Comparison of ENCODE assay signal across 12 mouse cellular contexts in the genomic region with DNA sequence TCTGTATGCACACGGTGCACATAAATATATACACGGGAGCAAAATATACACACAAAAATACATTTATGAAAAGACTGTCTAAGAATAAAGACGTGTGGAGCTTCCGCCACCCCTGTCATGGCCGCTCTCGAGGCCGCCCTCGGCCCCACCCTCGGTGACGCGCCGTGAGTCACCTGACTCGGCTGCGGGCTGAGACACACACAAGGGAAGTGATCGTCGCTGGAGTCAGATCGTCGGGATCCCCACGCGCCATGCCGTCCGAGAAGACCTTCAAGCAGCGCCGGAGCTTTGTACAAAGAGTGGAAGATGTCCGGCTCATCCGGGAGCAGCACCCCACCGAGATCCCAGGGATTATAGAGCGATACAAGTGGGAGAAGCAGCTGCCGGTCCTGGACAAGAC. TPM values are rescaled to one million over a fixed set of nuclear protein-coding genes. Genes with fewer than 3 reads are reported as not detected.
DNase-seq lines count a peak whose midpoint lies in the region; ATAC-seq and TF ChIP-seq lines count a peak whose summit lies in the region.
"Had no signal": no experiment of that assay in that cellular context is flagged by ENCODE, and none has a peak within 500 bp of the region (broad histone marks: within the 10 kb centered on the region; RNA-seq: fewer than 3 reads in every experiment).

No protein-coding gene starts in this region.

- H3K4me3 ChIP-seq in heart, embryonic 12.5 days = peak overlapping the region; percentile 40
- no peak overlapping the region for H3K4me3 ChIP-seq in hindbrain, embryonic 14.5 days (replicated peaks; ENCODE audit: low read length)
- no peak overlapping the region for H3K4me3 ChIP-seq in lung, postnatal 0 days (ENCODE audit: low read depth, low read length)
- H3K4me3 ChIP-seq in forebrain, embryonic 11.5 days (ENCODE audit: low read depth, low read length) = no peak overlapping the region

- peaks cover 5% of the 10 kb centered on the region; the same call in 1 of the 2 replicates for H3K9me3 ChIP-seq in heart, embryonic 12.5 days (replicated peaks)
- no peaks in the 10 kb centered on the region for H3K9me3 ChIP-seq in hindbrain, embryonic 14.5 days (ENCODE audit: control insufficient read depth, low read length)
- no peaks in the 10 kb centered on the region for H3K9me3 ChIP-seq in lung, postnatal 0 days (ENCODE audit: low read length)
- no peaks in the 10 kb centered on the region for H3K9me3 ChIP-seq in forebrain, embryonic 11.5 days (ENCODE audit: control insufficient read depth, low read length)
- H3K9me3 ChIP-seq: G1E had no signal

- ATAC-seq in heart, embryonic 12.5 days (ENCODE audit: insufficient number of reproducible peaks, low FRiP score) = peak; percentile 78; the same call in 1 of the 2 replicates
- ATAC-seq in hindbrain, embryonic 14.5 days (ENCODE audit: low FRiP score) = no peak
- peak; percentile 47; the same call in 1 of the 2 replicates for ATAC-seq in lung, postnatal 0 days
- ATAC-seq in cerebellum, adult (ENCODE audit: insufficient number of reproducible peaks, low FRiP score, low TSS enrichment) = no peak
- ATAC-seq in forebrain, embryonic 11.5 days (replicated peaks; ENCODE audit: low FRiP score) = no peak

- no peak overlapping the region for H3K9ac ChIP-seq in heart, embryonic 12.5 days
- no peak overlapping the region for H3K9ac ChIP-seq in hindbrain, embryonic 14.5 days
- H3K9ac ChIP-seq in lung, postnatal 0 days (replicated peaks; ENCODE audit: low read depth) = no peak overlapping the region
- no peak overlapping the region for H3K9ac ChIP-seq in forebrain, embryonic 11.5 days (ENCODE audit: low read length)

- TF ChIP-seq EP300 in lung, postnatal 0 days (IDR thresholded peaks at IDR 0.05) = no peak

- no peak for TF ChIP-seq CTCF in lung, postnatal 0 days (IDR thresholded peaks at IDR 0.05)

- H3K27me3 ChIP-seq in heart, embryonic 12.5 days (replicated peaks) = no peaks in the 10 kb centered on the region
- H3K27me3 ChIP-seq in hindbrain, embryonic 14.5 days (ENCODE audit: control insufficient read depth, insufficient read depth, low read length) = no peaks in the 10 kb centered on the region
- no peaks in the 10 kb centered on the region for H3K27me3 ChIP-seq in lung, postnatal 0 days (replicated peaks; ENCODE audit: insufficient read depth, low read length)
- no peaks in the 10 kb centered on the region for H3K27me3 ChIP-seq in forebrain, embryonic 11.5 days (ENCODE audit: control insufficient read depth, insufficient read depth, low read length)

- DNase-seq in heart, postnatal 25 days (ENCODE audit: low spot score) = no peak
- peak; percentile 86 for DNase-seq in ZHBTc4 (ENCODE audit: low read depth, low spot score)
- DNase-seq in hindbrain, embryonic 14.5 days (ENCODE audit: low spot score) = no peak
- DNase-seq in lung, postnatal 0 days (ENCODE audit: low spot score) = no peak
- DNase-seq in spleen, postnatal 10 days (ENCODE audit: low spot score in 2 of 2) = no peak
- DNase-seq in forebrain, embryonic 11.5 days (ENCODE audit: low spot score) = no peak
- DNase-seq: cerebellum, adult 11-12 months; gastrocnemius, postnatal 10 days; spleen, adult 18-20 months had no signal

- H3K4me1 ChIP-seq in heart, embryonic 12.5 days (replicated peaks) = no peaks in the 10 kb centered on the region
- H3K4me1 ChIP-seq in hindbrain, embryonic 14.5 days (replicated peaks; ENCODE audit: control insufficient read depth, insufficient read depth, low read length) = no peaks in the 10 kb centered on the region
- no peaks in the 10 kb centered on the region for H3K4me1 ChIP-seq in lung, postnatal 0 days (ENCODE audit: insufficient read depth, low read depth, low read length)
- no peaks in the 10 kb centered on the region for H3K4me1 ChIP-seq in forebrain, embryonic 11.5 days (replicated peaks; ENCODE audit: control insufficient read depth, insufficient read depth, low read length)

- peak overlapping the region; percentile 60 for H3K4me2 ChIP-seq in heart, embryonic 12.5 days
- H3K4me2 ChIP-seq in hindbrain, embryonic 14.5 days (replicated peaks) = 0 out of 2 replicates have a peak overlapping the region, but pooled peaks have one; percentile 6
- H3K4me2 ChIP-seq in lung, postnatal 0 days (replicated peaks; ENCODE audit: low read depth, low read length) = 0 out of 2 replicates have a peak overlapping the region, but pooled peaks have one; percentile 8
- no peak overlapping the region for H3K4me2 ChIP-seq in forebrain, embryonic 11.5 days (ENCODE audit: low read depth, low read length, severe bottlenecking)

- intact Hi-C loops in heart, postnatal 25 days (cut with DNase I) = no loop called here

- WGBS in heart, embryonic 12.5 days = 43% methylated on average over 29 of the region's 29 CpGs
- 65% methylated on average over 29 of the region's 29 CpGs for WGBS in hindbrain, embryonic 14.5 days
- WGBS in lung, postnatal 0 days = 55% methylated on average over 29 of the region's 29 CpGs
- 62% methylated on average over 29 of the region's 29 CpGs for WGBS in forebrain, embryonic 11.5 days

- H3K36me3 ChIP-seq in heart, embryonic 12.5 days = no peaks in the 10 kb centered on the region
- no peaks in the 10 kb centered on the region for H3K36me3 ChIP-seq in hindbrain, embryonic 14.5 days (replicated peaks; ENCODE audit: control insufficient read depth, insufficient read depth)
- H3K36me3 ChIP-seq in lung, postnatal 0 days (ENCODE audit: insufficient read depth, low read length) = no peaks in the 10 kb centered on the region
- H3K36me3 ChIP-seq in forebrain, embryonic 11.5 days (ENCODE audit: control insufficient read depth, insufficient read depth, low read length) = no peaks in the 10 kb centered on the region
- H3K36me3 ChIP-seq: G1E had no signal

- no peak overlapping the region for H3K27ac ChIP-seq in heart, embryonic 12.5 days (ENCODE audit: poor library complexity, severe bottlenecking)
- H3K27ac ChIP-seq in hindbrain, embryonic 14.5 days = no peak overlapping the region
- no peak overlapping the region for H3K27ac ChIP-seq in lung, postnatal 0 days (ENCODE audit: low read length)
- no peak overlapping the region for H3K27ac ChIP-seq in forebrain, embryonic 11.5 days (ENCODE audit: low read depth, low read length)

RNA-seq across cellular contexts. Expression of gene Flt3, which starts 8.4 kb away (rescaled TPM):
- polyA plus RNA-seq in heart, embryonic 12.5 days (2016; fragmentation: Nextera tagmentation; extraction: Ambion mirVana) = 0.20 TPM in 1 of 2 replicates, not detected in the other
- total RNA-seq in heart, postnatal 25 days (2021) = under 1 TPM; 0.08 to 0.10 TPM
- polyA plus RNA-seq in hindbrain, embryonic 14.5 days (2014; fragmentation: Nextera tagmentation; extraction: Ambion mirVana) = 0.95 and 1.1 TPM in 2 replicates
- polyA plus RNA-seq in lung, postnatal 0 days (2015; fragmentation: Nextera tagmentation; extraction: Ambion mirVana) = 0.24 and 0.31 TPM in 2 replicates
- polyA plus RNA-seq in forebrain, embryonic 11.5 days (2014; fragmentation: Nextera tagmentation; extraction: Ambion mirVana) = 0.08 TPM in 1 of 2 replicates, not detected in the other
- polyA plus RNA-seq: G1E had no signal

RNA-seq across cellular contexts. Expression of gene Pan3, which starts 21.2 kb away (rescaled TPM):
- 46.3 and 46.5 TPM in 2 replicates for polyA plus RNA-seq in heart, embryonic 12.5 days (2016; fragmentation: Nextera tagmentation; extraction: Ambion mirVana)
- total RNA-seq in heart, postnatal 25 days (2021) = 10 to 100 TPM; 29.5 to 34.1 TPM
- 53.3 and 62.7 TPM in 2 replicates for polyA plus RNA-seq in hindbrain, embryonic 14.5 days (2014; fragmentation: Nextera tagmentation; extraction: Ambion mirVana)
- 77.8 and 79.6 TPM in 2 replicates for polyA plus RNA-seq in lung, postnatal 0 days (2015; fragmentation: Nextera tagmentation; extraction: Ambion mirVana)
- 57.9 and 59.3 TPM in 2 replicates for polyA plus RNA-seq in forebrain, embryonic 11.5 days (2014; fragmentation: Nextera tagmentation; extraction: Ambion mirVana)

Comparison
In these comparisons a context has a peak if more than half of its experiments do, and no peak if none do; other contexts are left out.
1. ATAC-seq: peak in heart, embryonic 12.5 days (single experiment) and lung, postnatal 0 days (single experiment); none in hindbrain, embryonic 14.5 days (single experiment), cerebellum, adult (single experiment) and forebrain, embryonic 11.5 days (single experiment).